Mouse (Mus musculus) testis, postnatal 10 days (tissue): Measurements from ENCODE around the gene Snd1.

Experiments
- DNase-seq: peaks from one replicate; pipeline ENCODE4 v3.0.0; 2021; ENCODE audit warnings: low spot score

Gene Snd1

DNA sequence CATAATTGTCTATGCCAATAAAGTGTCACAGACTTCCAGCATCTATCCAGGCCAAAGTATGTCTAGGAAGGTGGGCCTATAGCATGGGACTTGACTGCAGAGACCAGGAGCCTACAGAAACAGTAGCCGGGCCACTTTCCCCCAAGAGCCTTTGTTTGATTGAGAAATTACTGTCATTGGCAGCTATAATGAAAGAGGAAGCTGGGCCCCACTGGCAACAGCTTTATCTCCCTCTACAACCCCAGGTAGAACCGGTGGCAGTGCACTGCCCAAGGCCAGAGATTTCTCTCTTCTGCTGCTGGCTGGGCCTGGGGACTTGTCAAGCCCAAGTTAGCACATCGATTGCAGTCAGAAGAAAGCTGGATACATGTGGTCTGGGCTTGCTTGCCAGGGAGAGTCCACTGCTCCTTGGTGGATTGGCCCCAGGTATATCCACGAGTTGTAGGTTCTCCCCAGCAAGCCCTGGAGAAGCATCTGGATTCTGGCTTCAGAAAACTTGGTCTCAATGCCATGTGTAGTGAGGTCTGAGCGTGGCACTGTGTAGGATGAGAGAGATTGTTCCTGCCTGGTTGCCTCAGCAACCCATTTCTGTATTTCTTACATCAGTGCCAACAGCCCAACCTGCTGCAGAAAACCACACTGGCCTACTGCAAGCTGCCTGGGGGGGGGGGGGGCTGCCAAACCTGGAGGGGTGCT, 396.9 kb downstream of the Snd1 start:
- no peak for DNase-seq

DNA sequence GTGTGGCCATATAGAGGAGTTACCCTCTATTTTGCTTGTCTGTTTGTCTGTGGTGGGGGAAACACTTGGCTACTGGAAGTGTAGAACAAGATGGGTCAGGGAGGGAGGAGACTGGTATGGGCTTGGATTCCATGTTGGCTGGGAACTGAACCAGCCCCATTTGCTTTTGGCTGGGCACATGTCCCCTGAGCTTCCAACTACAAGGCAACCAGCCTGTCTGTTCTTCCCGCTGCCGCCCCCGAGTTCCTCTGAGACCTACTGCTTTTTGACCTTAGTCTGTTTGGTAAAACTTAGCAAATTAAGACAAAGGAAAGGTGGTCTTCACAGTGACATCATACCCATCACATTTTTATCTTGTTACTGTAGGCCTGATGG, 397.5 kb downstream of the Snd1 start:
- DNase-seq, result no peak

DNA sequence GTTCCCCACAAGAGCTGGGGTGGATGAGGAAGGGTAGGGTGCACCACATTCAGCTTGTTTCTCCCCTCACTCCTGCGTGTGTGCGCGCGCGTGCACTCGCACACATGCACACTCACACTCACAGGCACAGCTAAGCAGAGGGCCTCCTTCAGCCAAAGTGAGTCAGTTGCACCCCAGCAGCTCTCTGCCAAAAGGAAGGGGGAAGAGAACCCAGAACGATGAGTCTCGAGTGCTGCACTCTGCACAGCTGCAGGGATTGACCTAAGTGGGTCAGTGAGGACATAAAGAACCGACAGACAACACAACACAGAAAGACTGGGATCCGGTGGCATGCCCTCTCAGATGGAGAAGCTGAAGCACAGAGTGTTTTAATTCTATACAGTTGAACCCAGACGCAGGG, 399.1 kb downstream of the Snd1 start:
- no peak for DNase-seq

GRCm38 (mm10) chr6:28874759-28875158, 399.8 kb downstream of the Snd1 start:
- no peak for DNase-seq

DNA sequence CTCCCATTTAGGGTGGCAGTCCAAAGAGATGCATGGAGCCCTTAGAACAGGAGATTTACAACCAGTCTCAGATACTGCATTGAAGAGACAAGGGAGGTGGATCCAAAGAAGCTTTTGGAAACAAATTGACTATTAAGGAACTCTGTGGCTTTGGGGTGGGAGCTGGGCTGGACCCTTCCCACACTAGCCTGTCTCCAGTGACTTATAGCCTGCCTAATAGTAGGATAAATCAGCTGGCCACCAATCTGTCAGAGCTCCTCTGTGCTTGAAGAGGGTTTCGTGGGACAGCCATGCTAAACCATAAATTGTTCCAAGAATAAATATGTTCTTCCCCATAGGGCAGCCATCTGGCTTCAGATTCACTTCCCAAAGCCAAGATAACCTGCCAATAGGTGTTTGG, 400.4 kb downstream of the Snd1 start:
- no peak for DNase-seq

- DNase-seq, result no peak
Measured at GRCm38 (mm10) chr6:28876492-28876891, 401.6 kb downstream of the Snd1 start.

DNA sequence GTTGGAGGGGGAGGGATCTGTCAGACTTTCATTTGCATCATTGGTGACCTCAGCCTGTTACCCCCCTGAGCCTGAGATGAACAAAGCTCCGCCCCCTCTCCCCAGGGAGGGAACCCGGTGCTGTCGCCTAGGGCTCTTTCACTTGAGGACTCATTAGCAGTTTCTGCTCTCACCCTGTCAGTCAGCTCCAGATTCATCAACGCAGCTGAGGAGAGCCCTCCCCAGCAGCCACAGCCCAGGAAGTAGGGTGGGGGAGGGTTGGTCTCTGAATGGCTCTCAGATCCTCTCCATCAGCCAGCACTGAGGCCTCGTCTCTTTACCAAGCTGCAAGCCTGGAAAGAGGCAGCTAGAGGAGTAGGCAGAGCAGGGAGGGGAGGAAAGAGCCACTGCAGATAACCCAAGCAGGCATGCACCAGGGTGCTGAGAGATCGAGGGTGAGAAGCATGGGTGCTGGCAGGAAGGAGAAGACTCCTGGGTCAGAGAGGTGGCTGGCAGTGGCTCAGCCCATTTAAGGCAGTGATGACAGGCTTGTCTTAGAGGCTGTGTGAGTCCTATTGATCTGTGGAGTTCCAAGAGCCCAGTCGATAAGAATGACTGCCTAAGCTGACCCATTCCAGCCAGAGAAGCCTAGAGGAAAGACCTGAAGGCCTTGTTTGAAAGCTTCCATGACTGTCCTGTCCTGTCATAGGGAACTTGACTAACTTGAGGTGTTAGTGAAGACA, 403.2 kb downstream of the Snd1 start:
- no peak for DNase-seq

- no peak for DNase-seq
Measured at GRCm38 (mm10) chr6:28879315-28879714, 404.4 kb downstream of the Snd1 start.

DNA sequence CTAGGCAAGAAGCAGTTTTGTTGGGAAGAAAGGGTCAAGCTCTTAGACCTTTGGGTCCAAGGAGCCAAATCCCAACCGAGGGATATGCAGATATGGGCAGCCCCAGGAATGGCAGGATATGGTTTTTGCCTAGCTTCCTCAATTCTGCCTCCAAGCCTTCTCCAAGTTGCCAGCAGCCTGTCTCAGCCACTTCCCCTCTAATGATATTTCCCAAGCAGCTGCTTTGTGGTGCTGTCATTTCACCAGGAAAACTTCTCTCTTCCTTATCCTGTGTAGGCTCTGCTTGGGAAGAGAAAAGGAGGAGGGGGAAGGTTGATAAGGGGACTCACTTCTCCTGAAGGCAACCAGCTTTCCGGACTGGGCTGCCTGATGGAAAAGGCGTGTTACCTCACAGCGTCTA, 406.0 kb downstream of the Snd1 start:
- DNase-seq, result no peak

DNA sequence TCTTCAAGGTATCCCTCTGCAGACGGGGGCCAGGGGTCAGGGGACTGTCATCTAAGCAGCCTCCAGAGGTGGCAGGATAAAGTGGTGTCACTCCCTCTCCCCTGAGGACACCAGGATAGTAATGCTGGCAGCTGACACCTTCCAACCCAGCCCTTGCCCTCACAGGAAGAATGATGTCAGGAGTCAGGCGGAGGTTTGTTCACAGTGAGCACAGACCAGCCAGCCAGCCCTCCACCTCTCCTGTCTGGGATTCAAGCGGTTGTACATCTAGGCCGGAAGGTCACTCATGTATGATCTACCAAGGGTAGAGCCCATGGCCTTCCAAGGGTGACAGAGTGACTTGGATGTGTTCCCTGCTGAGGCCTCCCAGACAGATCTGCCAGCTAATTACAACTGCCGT, 408.6 kb downstream of the Snd1 start:
- no peak for DNase-seq

DNA sequence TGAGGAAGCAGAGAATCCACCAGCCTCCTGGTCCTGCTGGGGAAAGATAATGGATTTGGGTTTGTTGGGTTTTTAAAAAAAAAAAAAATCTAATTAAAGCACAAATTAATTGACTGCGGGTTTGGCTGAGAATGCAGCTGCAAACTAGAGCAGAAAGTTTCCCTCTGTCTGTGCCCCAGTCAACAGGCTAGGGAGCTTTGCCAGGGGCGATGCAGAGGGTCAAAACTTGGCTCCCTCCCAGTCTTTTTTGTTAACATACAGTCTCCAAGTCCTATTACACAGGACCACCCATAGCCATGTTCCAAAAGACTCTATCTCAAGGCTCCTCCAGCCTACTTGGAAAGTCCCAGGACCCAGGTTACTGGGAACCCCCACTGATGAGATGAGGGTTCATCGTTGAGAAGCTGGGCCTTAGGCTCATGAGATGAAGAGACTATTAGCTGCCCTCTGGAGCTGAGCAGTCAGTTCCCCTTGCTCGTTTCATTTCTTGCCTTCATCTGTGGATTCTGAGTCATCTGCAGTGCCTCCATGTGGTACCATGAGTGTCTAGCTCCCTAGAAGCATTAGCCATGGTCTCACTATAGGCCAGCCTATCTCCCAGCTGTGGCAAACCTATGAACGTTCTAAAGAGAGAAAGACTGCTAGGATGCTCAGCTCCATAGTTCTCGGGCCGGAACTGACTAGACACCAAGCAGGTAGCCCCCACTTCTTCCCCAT, 411.9 kb downstream of the Snd1 start:
- DNase-seq, result no peak

GRCm38 (mm10) chr6:28890426-28890825, 415.5 kb downstream of the Snd1 start:
- DNase-seq, result no peak

DNA sequence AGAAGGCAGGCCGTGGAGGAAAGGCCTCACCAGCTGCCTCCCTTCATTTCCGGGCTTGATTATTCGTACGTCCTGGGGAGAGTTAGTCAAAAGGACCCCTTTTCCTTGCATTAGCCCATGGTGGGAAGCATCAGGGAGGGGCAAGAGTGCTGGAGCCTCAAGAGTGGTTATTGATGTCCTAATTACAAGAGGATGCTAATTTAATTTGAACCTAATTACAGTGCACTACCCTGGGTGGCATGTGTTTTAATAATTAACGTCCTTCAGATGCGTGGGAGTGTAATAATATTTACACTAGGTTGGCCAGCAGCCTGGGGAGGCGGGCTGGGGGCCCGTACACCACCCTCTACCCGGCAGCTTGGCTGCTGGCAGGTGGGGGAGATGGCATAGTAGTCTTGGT, 416.5 kb downstream of the Snd1 start:
- no peak for DNase-seq

- no peak for DNase-seq
Measured at GRCm38 (mm10) chr6:28895004-28895515, 420.1 kb downstream of the Snd1 start.

DNA sequence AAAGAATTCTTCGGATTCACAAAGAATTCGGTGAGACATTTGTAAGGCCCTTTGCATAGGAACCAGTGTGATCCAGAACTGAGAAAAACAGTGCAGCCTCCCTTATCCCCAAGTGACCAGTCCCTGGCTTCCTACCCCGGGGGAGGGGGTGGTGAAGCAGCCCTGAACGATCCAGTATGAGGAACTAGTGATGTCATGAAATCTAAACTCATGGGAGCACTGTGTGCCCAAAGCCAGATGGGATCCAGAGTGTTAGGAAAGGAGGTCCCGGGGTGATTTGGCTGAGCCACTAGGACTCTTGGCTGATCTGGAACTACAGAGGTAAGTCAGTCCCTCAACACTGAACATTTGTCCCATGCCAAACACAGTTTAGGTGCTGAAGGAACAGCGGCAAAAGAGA, 420.8 kb downstream of the Snd1 start:
- no peak for DNase-seq

DNA sequence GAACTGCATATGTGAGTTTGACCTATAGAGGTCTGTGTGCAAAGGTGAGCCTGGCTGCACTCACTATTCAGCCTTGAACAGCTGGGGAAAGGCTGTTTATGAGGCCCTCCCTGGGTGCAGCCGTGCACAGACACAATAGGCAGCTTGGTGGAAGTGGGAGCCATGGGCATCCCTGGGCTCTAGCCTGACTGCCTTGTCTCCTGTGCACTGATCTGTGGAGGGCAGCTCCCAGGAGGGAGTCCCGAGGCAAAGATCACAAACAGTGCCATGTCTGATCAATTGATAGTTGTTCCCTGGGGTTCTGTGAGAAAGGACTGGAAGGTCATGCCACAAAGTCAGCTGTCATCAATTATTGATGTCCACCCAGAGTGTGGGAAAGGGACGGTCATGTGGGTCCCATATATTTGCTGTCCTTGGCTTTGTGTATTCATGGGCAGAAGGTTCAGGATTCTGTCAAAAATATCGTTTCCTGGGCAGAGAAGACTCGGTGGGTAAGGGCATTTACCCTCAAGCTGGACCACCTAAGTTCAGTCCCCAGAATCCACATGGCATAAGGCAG, 421.9 kb downstream of the Snd1 start:
- no peak for DNase-seq

DNA sequence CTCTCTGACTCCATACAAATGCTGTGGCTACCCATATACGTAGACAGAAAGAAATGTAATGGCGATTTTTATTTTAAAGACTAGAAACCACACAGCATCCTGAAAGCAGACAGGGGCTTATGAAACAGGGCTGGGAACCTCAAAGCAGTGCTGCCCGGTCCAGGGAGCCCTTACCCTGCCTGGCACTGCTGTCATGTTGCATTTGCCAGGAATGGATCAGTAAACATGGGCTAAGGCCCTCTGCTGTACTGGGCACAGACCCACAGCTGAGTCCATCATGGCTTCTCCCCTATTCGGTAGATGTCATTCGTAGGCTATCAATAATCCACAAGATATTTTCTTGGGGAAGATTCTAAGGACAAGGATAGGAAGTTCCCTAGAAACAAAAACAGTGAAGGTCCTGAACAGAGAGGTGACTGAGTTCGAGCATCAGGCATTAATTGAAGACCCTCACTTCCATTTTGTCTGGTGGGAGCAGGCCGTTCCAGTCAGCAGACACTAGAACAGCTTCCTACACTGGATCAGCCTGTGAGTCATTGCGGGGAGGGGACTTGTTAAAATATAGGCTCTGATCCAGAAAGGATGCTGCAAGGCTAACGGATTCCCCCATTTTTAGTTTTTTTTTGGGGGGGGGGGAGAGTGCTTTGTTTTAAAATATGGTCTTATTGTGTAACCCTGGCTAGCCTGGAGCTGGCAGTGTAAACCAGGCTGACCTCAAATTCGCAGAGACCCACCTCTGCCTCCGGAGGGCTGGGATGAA, 422.6 kb downstream of the Snd1 start:
- no peak for DNase-seq

DNA sequence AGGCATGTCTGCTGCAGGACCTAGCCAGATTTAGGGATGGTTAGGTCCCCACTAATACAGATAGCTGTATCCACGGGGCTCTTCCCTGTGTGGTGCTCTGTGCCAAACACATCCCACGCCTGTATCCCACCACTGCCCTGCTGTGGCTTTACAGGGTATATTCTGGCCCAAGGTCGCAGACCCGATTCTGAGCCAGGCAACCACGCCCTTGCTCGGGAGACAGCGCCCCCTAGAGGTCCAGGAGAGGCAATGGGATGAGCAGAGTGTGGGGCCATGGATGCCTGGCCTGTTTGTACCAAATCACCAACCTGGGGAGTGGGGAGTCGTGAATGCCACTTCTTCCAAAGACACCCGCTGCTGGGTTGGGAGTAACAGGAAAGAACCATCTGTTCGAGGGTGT, 423.9 kb downstream of the Snd1 start:
- DNase-seq, result peak; percentile 85

GRCm38 (mm10) chr6:28902573-28902972, 427.6 kb downstream of the Snd1 start:
- no peak for DNase-seq

DNA sequence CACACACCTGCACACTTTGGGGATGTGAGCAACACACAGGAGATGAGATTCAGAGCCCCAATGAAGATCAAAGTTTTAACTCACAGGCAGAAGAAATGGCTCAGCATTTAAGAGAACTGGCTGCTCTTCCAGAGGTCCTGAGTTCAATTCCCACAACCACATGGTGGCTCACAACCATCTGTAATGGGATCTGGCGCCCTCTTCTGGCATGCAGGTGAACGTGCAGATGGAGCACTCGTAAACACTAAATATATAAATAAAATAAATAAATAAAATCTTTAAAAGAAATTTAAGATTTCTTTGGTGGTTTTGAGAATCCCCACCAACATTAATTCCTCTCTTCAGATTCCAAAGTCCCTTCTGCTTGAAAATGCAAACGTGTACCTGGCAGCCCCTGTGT, 429.5 kb downstream of the Snd1 start:
- DNase-seq, result peak; percentile 52

DNA sequence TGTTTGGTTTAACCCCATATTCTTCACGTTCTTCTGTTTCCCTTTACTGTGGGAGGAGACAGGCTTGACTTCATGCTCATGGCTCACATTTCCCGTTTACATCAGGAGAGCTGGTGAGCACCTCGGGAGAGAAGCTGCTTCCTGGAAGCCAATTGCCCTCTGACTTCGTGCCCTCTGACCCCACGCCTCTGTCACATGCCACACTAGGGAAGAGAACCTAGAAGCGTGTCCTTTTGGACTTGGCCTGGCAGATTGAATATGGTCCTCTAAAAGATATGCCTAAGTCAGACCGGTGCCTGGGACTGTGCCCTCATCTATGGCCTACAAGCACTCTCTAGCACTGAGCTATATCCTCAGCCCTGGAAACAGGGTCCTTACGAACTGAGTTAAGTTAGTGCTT, 430.4 kb downstream of the Snd1 start:
- DNase-seq, result no peak

DNA sequence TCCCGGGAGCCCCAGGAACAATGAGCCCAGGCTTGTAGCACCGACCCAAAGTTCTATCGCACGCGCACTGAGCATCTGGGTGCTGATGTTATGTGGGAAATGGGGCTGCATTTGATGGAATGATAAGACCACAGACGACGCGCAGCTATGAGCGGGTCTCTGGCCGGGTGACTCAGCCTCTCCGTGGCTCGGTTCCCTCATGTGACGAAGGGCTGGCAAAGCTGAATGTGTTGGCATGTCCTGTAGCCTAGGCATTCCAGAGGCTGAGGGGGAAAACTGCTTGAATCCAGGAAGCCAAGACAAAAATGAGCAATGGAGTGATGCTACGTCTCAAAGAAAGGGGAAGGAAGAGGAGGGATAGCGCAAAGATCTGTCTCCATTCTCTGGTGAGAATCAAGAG, 434.9 kb downstream of the Snd1 start:
- DNase-seq, result no peak
